Mouse (Mus musculus) MEL (cell line): ENCODE measurements around the gene Tead4.

Experiments used
- CHD1 ChIP-seq: IDR thresholded peaks from 2 replicates; pipeline ENCODE4 v1.6.1; 2012; ENCODE audit warnings: low read depth, mild to moderate bottlenecking, inconsistent platforms, low read length, improper control_type of control experiment
- EP300 ChIP-seq, 2 experiments: IDR thresholded peaks; 2 replicates each; pipeline ENCODE4 v1.6.1; 2011; ENCODE audit warnings: improper control_type of control experiment in 2 of 2, low read length in 2 of 2, low read depth in 1 of 2, mild to moderate bottlenecking in 1 of 2
- GATA1 ChIP-seq: IDR thresholded peaks from 2 replicates; pipeline ENCODE4 v1.6.1; 2011; ENCODE audit warnings: low read depth, low read length, improper control_type of control experiment
- JUND ChIP-seq: IDR thresholded peaks from 2 replicates; pipeline ENCODE4 v1.6.1; 2011; ENCODE audit warnings: low read depth, mild to moderate bottlenecking, improper control_type of control experiment, low read length
- RCOR1 ChIP-seq: IDR thresholded peaks from 2 replicates; pipeline ENCODE4 v1.6.1; 2012; ENCODE audit warnings: low read depth, mild to moderate bottlenecking, inconsistent platforms, low read length, improper control_type of control experiment

- no peak for TF ChIP-seq GATA1
- TF ChIP-seq RCOR1, result no peak
- no peak for TF ChIP-seq EP300 (IDR thresholded peaks at IDR 0.05; ENCODE audit: low read depth in 1 of 2, low read length in 2 of 2)
- TF ChIP-seq CHD1, result no peak
- no peak for TF ChIP-seq JUND
Observed at GRCm38 (mm10) chr6:128203557-128203956, 97.1 kb downstream of the Tead4 start.
